Mouse (Mus musculus) telencephalon, adult 2 months (tissue): ENCODE data around the gene Synpo2.

Source experiments
- DNase-seq: peaks from one replicate; pipeline ENCODE4 v3.0.0-alpha.2; 2011; ENCODE audit warnings: low read depth, low spot score

Synpo2 gene

DNA sequence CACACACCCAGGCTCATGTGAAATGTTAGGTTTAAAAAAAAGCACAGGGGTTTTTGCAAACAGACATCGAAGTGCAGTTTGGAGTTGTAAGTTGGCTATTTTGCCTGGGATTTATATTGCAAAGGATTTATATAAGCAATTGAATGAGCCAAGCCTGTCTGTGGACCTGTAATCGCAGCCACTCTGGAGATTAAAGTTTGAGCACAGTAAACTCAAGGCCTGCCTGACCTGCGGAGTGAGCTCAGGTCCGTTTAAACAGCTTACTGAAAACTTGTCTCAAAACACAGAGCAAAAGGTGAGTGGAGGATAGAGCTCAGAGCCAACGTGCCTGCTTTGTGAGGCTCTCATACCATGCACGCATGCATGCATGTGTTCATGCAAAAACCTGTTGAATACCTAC is 30.9 kb downstream of the Synpo2 start:
- no peak for DNase-seq

DNA sequence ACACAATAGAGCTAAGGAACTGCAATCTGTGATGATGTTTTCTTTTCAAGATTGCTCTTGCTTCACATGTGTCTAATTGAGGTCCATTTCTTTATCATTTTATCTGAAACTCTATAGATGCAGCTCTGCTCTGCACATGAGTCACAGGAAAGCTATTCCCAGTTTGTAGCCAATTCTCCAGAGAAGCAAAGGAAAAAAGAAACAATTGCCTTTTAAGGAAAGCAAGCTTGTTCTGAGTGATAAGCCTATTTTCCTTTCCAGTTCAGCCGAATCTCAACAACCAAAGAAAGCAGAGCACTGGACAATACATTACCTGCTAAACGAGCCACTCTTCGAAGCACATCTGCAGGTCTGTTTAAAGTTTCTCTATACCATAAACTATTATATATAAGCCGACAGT is 31.3 kb downstream of the Synpo2 start:
- DNase-seq = no peak

DNA sequence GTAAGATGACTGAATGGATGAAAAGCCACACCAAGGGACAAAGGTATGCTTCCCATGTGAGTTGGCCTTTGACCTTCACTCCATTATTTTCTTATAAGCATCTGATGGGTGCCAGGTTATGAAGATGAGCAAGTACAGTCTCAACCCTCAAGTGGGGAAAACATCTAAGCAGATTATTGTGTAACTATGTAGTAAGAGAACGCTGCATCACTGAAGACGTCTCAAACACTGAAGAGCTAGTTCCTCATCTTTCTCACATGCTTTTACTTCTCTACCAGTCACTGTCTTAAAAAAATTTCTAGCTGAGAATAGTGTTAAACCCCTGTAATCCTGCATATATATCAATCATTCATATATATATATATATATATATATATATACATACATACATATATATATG is 34.2 kb downstream of the Synpo2 start:
- DNase-seq = no peak

DNA sequence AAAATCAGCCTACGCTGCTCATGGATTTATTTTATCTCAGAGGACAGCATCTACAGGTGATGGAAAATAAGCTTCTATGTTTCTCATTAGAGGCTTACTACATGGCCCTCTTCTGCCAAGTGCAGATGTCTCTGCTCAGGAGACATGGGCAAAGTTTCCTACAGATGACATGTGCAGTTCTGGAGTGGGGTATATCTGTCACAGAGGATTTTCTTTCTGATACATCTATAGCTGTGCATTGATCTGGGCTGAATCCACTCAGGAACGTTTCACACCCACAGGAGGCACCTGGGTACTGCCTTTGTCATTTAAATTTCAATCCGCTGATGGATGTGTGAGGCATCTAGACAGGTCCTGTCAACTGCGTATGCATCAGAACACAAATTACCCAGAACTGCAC is 42.2 kb downstream of the Synpo2 start:
- no peak for DNase-seq

DNA sequence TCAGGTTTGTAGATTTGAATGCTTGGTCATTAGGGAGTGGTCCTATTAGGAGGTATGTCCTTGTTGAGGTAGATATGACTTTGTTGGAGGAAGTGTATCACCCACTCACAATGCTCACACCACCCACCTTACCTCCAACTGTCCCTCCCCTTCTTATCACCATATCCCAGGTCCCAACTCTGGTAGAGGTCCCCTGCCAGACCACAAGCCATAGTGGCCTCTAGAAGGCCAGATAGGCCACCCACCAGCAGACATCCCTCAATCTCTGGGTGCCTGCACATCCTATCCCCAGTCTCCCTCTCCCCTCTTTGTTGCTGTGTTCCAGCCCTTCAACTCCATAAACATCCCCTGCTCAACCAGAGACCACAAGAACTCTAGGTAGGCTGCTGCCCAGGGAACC is 44.3 kb downstream of the Synpo2 start:
- DNase-seq = no peak

DNA sequence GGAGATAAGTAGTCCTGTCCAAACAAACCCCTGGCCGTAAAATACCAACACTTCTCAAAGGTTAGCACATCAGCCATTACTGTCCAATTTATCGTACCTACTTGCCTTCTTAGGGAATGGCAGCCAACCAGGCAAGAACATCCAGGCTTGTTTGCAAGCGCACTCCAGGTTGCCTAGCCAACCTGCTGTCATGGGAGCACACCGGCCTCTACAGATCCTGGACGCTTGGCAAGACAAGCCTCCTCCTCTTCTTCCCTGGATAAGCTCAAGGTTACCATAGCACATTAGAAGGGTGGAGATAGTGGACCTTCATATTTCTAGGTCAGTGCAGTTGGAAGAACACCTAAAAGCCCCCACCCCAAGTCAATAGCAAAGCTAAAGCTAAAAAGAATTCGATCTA is 45.6 kb downstream of the Synpo2 start:
- no peak for DNase-seq

DNA sequence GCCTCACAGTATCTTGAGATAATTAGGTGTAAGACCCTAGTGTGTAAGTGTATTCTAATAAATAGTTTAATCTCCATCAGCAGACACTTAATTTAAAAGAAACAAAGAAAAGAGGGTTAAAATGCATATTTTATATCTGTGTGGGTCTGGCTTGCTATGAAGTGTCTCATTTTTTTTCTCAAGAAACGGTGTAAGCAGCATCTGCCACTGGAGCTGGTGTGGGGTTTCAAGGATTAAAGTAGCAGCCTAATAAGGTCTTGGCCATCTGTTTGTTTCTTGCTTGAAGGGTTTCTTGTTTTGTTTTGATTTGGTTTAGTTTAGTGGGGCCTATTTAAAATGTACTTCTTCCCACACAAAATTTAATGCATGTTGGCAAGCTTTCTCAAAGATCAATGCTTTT is 46.1 kb downstream of the Synpo2 start:
- no peak for DNase-seq

DNA sequence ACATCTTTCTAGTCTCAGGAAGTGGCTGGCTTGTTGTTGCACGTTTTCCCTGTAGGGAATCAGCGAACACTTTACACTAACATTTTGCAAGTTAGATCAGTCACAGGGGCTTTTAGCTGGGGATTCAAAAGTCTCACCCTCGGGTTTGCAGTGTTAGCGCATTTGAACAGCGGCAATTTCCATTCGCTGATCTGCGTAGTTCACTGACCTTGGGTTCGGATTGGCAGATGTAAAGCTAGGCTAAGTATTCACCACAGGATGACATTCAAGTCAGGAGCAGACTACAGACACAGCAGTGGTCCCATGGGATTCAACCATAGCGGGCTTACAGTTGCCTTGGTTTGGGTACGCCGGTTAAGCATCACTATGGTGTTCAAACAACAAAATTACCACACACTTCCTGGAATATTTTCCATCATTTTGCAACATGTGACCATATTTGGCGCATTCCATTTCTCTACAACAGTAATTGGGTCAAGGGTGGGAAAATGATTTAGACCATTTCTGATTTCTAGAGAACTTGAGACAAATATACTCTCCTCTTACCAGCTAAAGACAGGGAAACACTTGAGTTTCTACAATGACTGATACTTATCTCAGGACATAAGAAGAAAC is 47.2 kb downstream of the Synpo2 start:
- no peak for DNase-seq

DNA sequence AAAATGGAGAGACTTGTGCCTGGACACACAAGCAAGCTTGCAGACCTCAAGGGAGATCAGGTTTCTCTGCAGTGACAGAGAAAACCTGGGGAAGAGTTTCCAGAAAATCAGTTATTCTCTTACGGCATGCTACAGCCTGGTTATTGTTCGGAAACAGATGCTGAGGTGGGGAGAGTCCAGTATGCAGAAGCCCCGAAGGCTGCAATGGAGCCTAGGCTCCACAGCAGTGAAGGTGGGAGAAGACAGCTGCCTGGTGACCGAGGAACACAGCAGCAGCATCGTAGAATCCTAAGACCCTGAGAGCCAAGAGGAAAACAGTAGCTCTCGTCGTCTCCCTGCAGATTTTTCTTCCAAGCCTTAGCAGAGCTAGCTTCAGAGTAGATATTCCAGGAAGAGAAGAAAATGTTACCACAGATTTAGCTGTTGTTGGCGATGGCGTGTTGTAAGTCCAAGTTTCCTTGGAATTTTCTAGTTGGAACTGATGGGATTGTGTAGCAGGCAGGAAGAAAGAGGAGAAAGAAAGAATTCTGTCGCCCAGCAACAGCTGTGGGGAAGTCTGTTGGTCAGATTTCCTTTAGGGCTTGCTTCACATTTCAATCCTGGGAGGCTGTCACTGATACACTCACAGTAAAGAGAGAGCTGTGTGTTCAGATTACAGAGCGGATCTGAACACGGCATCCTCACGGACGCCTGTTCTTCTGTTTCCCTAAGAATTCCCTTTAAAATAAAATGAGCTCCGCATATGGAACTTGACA is 48.4 kb downstream of the Synpo2 start:
- DNase-seq = no peak

DNA sequence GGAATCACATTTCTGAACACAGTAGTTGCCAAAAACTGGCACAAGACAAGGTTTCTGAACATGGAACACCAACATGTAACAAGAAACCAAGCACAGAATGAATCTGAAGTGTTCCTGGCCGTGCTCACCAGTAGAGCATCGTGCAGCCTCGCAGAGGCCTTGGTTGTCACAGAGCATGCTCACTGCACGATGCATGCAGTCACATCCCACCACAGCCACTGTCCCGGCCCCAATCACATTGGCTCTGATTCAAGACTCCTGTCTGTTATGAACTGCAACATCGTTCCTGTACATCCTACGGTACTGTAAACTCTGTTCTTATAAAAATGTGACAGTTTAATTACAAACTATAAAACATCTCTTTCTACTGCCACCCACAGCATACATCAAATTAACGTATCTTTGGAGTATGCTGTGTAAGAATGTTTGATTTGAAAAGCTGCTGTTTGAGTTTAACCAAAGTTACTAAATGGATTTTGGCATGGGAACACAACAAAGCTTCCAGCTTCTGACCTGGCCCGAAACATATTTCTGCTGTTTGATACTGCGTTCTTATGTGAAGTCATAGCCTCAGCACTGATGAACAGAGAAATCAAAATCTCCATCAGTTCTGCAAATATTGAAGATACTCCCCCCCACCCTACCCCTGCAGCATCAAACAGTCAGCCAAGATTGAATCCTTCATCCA is 50.6 kb downstream of the Synpo2 start:
- no peak for DNase-seq

DNA sequence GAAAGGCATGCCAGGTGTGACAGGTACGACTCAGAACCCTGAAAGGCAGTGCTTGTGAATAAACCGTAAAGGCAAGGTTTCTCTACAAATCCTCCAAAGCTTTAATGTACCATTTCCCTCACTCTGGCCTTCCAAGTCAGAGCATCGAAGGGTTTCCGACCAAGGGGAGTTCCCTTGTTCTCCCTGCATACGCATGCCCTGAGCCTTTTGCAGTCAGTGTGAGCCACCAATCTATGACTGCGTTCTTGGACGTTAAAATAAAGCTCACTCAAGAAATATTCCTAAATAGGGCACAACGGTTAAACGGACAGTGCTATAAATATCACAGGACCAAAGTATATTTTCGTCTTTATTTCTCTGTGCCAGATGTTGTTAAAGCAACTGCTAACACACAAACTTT is 51.7 kb downstream of the Synpo2 start:
- no peak for DNase-seq

DNA sequence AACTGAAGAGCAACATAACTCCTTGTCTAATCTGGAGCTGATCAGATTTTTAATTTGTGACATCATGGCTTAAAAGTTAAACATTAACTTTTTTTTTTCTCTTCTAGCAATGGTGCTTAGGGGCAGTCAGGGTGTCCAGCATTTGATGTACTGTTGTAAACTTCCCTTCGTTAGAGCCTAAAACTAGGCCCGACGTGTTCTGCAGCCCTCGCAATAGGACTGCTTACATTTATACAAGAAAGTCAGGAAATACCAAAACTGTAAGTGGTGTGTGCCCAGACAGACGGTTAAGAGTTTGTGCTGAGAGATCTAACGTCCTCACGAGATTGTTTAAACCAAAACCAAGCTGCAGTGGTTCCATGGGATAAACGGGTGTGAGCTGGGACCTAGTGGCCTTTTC is 56.4 kb downstream of the Synpo2 start:
- DNase-seq = no peak

DNA sequence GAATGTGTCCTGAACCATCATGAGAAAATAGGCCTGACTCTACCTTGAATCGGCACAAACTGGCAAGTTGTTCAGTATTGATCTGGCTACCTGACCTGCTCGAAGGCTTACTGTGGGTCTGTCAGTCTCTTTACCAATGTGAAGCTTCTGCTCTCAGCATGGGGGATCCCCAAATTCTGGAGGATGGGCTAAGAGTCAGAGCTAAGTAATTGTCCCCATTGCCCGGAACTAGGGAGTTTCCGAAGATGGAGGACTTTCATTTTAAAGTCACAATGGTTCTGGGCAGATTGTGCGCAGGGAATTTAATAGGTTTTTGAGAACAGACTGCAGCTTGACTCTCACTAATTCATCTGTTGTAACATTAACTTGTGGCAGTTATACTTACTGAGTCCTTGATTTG is 56.9 kb downstream of the Synpo2 start:
- no peak for DNase-seq

DNA sequence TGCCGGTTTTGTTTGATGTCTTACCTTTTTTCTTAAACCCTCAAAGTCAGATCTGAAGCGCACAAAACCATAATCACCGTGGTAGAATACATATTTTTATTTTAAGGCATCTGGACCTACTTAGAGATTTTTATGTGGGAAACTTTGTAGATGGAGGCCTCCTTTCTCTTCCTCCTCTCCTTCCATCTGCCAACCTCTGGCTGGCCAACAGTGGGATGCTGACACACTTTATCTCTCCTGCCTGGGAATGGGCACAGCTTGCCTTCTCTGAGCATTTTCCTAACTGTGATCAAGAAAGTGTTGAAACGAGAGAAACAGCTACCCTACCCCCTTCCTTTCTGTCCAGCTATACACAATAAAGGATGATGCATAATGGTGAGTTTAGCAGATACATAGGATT is 57.5 kb downstream of the Synpo2 start:
- DNase-seq = no peak

DNA sequence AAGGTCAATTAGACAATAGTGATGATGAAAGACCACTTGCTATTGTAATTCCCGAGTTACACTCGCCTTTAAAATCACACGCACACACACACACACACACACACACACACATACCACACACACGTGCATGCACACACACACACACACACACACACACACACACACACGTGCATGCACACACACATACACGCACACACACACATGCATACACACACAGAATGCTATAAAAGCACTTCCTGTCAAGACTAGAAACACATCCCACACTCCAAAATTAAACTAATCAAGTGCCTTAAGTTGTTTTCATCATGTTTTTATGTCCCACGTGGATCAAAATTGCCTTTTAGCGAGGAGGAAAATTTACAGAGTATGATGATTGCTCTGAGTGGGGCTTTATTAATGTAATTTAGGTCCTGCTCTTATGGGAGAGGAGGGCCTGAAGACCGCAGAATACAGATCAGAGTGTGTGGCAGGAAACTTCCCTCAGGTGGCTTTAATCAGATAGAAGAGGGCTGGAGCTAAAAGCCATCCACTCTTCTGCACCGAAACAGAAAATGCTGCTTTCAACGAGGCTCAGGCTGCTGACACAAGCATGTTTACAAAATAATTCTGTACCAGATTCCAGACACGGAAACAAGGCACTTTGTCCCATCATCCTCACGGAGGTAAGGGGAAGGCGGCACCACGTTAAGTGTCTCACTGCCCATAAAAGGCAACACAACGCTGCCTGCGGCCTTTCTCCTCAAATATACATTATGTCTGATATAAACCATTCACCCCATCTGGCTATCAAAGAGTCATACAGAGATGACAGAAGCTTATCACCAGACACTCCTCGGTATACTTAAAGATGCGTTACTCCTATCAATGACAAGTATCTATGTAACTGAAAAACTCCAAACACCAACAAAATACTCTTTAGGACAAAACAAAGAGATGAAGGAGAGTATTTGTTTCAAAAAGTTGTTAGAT is 59.3 kb downstream of the Synpo2 start:
- no peak for DNase-seq

DNA sequence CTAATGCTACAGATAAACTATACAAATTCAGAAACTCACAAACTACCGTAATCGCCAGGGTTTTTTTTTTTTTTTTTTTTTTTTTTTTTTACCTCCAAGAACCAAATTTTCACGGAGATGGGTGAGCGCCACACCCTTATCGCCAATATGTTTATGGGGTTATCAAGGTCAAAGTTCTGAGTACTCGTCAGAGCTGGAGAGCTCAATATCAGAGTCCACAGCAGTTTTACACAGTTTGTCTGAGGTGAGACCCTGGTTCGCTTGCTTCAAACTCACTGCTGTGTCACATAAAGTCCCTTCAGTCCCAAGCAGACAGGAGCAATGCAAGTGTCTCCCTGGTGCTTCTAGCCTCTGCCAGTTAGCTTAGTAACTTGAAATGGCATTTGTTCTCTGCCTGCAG is 60.8 kb downstream of the Synpo2 start:
- no peak for DNase-seq

DNA sequence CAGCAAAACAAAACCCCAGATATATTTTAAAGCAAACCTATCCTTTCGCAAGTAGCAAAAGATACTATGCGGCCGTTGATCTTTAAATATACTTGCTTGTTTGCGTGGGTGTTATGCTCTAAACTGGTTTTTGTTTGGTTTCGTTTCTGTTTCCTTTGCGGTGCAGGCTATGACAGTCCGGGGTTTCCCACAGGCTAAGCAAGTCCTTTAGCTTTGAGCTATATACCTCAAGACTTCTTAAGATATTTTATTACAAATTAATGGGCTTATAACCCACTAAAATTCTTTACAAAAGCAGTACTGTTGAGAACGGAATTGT is 61.6 kb downstream of the Synpo2 start:
- DNase-seq = no peak

DNA sequence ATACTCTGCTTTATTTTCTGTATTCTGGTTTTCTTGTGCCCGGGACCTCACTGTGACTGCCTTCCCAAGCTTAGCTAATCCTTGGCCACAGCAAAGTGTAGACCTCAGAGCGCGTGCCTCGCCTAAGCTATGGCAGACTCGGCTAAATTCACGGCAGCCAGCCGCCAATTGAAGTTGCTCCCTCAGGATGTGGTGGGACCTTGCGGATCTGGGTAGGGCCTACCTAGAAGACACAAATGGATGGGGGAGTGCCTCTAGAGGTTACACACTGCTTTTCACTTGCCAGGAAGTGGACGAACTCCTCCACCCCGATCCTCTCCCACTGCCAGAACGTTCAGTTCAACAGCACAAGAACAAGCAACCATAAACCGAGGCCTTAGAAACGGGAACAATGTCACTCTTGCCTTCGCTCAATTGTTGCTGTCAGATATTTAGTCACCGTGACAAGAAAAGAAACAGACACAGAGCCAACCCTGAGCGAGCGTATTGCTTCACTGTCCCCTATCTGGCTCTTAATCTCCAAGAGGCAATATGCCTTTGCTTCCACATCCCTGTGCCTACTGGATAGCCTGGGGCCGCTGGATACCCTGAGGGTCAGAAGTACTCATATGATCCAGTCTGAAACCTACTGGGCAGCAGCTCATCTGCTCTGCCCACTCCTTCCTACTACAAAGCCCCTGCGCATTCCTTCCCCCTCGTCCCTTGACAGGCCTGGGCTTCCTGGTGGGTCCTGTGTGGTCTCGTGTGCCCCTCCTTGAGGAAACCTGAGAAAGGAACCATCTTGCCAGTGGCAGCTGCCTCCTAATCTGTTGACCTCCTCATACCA is 62.2 kb downstream of the Synpo2 start:
- DNase-seq = no peak

DNA sequence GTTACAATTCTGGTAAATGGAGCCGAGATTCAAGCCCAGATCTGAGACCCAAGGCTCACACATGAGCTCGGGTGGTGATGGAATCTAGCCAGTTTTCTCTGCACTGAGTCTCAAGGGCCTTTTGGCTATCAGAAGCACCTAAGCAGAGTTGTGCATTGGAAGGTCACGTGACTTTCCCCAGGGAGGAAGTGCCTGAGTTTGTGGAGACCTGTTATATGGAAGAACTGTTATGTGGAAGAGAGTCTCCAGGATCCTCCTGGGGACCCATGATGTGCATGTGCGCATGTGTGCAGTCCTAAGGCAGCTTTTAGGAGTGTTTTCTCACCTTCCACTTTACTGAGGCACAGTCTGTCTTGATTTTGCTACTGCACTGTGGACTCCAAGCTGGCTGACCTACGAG is 63.8 kb downstream of the Synpo2 start:
- no peak for DNase-seq

DNA sequence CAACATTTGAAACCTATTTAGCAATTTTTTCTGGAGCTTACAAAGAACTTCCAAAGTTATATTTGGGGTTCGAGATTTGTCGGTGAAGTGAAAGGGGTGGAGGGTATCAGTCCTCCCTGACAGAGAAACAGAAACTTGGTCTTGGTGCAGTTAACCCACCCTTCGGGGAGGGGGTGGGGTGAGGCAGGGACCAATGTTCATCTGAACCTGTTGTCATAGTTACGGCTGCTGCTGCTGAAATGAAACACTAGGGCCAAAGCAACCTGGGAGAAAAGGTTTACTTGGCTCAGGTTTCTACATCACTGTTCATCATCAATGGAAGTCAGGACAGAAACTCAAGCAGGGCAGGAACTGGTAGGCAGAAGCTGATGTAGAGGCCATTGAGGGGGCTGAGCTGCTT is 66.6 kb downstream of the Synpo2 start:
- no peak for DNase-seq

DNA sequence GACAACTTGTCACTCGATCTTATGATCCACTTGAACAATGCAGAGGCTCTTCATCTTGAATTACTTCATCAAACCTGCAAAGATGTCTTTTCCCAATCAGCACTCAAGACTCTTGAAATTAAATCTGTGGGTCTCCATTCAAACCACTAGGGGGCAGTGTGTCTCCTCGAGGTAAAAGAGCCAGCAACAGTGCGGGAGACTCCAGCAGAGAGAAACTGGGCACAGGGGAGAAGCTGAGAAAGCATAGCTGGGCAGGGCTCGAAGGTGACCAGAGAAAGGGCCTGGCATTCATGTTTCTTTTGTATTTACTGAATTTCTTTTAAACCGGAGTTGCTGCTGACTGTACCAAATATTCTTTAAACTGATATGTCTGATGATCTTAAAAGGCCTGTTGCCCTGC is 67.1 kb downstream of the Synpo2 start:
- DNase-seq = peak; percentile 50
